Mouse (Mus musculus): Measurements from ENCODE around the gene Ankrd33. TPM values are rescaled to one million over a fixed set of nuclear protein-coding genes. Genes with fewer than 3 reads are reported as not detected.

Gene Ankrd33
- total and polyA plus RNA-seq, 2 experiments from 2014 or later, result not detected

- WGBS, result 7% methylated on average over 46 of the region's 46 CpGs
- H3K4me2 ChIP-seq (ENCODE audit: low read depth, low read length), result peak within 1 kb of the TSS; percentile 57
Measured at GRCm38 (mm10) chr15:101128181-101129089, 12.9 kb downstream of the Ankrd33 start, which contains the start of gene Acvrl1. TSS of gene Acvrl1 (plus strand) at chr15:101128522.

GRCm38 (mm10) chr15:101129412-101129811 lies 13.9 kb downstream of the Ankrd33 start:
- H3K4me3 ChIP-seq (ENCODE audit: low read length), result 0 out of 2 replicates have a peak overlapping the region, but pooled peaks have one; percentile 28
- H3K4me1 ChIP-seq (ENCODE audit: insufficient read depth, low read length), result peaks cover 4% of the 10 kb centered on the region
- ATAC-seq (no peak), DNase-seq (ENCODE audit: low spot score) (no peak)
- 30% methylated on average over 5 of the region's 5 CpGs for WGBS
- no peak for TF ChIP-seq CTCF (IDR thresholded peaks at IDR 0.05; ENCODE audit: low read depth)
- H3K4me2 ChIP-seq (ENCODE audit: low read depth, low read length), result peak overlapping the region; percentile 57
- no peaks in the 10 kb centered on the region for H3K36me3 ChIP-seq (ENCODE audit: insufficient read depth, low read length)
- peaks cover 8% of the 10 kb centered on the region for H3K27me3 ChIP-seq (ENCODE audit: insufficient read depth, low read length)
- no peaks in the 10 kb centered on the region for H3K9me3 ChIP-seq (ENCODE audit: low read length)
- H3K9ac ChIP-seq (replicated peaks; ENCODE audit: low read length), result no peak overlapping the region
- H3K27ac ChIP-seq, result no peak overlapping the region

More at GRCm38 (mm10) chr15:101128181-101129089, 12.9 kb downstream of the Ankrd33 start, which contains the start of gene Acvrl1:
- DNase-seq (ENCODE audit: low spot score) (no peak), ATAC-seq (no peak)
- Histone ChIP-seq H3K4me3 (ENCODE audit: low read length) (peak within 1 kb of the TSS; percentile 28), H3K4me1 (ENCODE audit: insufficient read depth, low read length) (peaks cover 4% of the 10 kb centered on the region), H3K9me3 (ENCODE audit: low read length) (no peaks in the 10 kb centered on the region), H3K36me3 (ENCODE audit: insufficient read depth, low read length) (no peaks in the 10 kb centered on the region), H3K27me3 (ENCODE audit: insufficient read depth, low read length) (peaks cover 8% of the 10 kb centered on the region), H3K27ac (no peak within 1 kb of the TSS), H3K9ac (replicated peaks; ENCODE audit: low read length) (no peak within 1 kb of the TSS)
- TF ChIP-seq CTCF (IDR thresholded peaks at IDR 0.05; ENCODE audit: low read depth), result no peak

- Histone ChIP-seq H3K27ac (no peak overlapping the region), H3K27me3 (ENCODE audit: insufficient read depth, low read length) (peaks cover 8% of the 10 kb centered on the region), H3K9ac (replicated peaks; ENCODE audit: low read length) (no peak overlapping the region), H3K9me3 (ENCODE audit: low read length) (no peaks in the 10 kb centered on the region), H3K4me1 (ENCODE audit: insufficient read depth, low read length) (peaks cover 4% of the 10 kb centered on the region), H3K4me3 (ENCODE audit: low read length) (no peak overlapping the region), H3K4me2 (ENCODE audit: low read depth, low read length) (peak overlapping the region; percentile 2; the same call in 1 of the 2 replicates), H3K36me3 (ENCODE audit: insufficient read depth, low read length) (no peaks in the 10 kb centered on the region)
- DNase-seq (ENCODE audit: low spot score) (no peak), ATAC-seq (no peak)
- no peak for TF ChIP-seq CTCF (IDR thresholded peaks at IDR 0.05; ENCODE audit: low read depth)
- 38% methylated on average over 11 of the region's 11 CpGs for WGBS
Measured at GRCm38 (mm10) chr15:101131498-101131897, 15.9 kb downstream of the Ankrd33 start.

DNA sequence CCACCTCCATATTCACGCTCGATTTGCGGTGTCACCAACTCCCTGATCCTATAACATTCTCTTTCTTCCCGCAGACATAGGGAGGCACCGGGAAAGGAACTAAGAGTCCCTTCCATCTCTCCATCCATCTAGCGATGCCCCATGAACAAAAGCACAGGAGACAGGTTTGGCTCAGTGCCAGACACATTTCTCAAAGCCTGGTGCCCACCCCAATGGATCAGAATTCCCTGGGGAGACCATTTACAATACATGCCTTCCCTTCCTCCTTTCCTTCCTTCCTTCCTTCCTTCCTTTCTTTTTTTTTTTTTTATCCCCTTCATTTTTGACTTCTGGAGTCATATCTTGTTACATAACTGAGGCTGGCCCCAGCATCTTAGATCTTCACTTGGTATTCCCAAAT lies 16.5 kb downstream of the Ankrd33 start:
- WGBS, result 31% methylated on average over 6 of the region's 6 CpGs
- Histone ChIP-seq H3K4me3 (ENCODE audit: low read length) (no peak overlapping the region), H3K4me2 (ENCODE audit: low read depth, low read length) (peak overlapping the region; percentile 2; the same call in 1 of the 2 replicates), H3K27me3 (ENCODE audit: insufficient read depth, low read length) (peaks cover 8% of the 10 kb centered on the region), H3K36me3 (ENCODE audit: insufficient read depth, low read length) (no peaks in the 10 kb centered on the region), H3K9me3 (ENCODE audit: low read length) (no peaks in the 10 kb centered on the region), H3K27ac (no peak overlapping the region), H3K9ac (replicated peaks; ENCODE audit: low read length) (no peak overlapping the region), H3K4me1 (ENCODE audit: insufficient read depth, low read length) (peaks cover 4% of the 10 kb centered on the region)
- no peak for DNase-seq (ENCODE audit: low spot score)
- ATAC-seq, result no peak
- TF ChIP-seq CTCF (IDR thresholded peaks at IDR 0.05; ENCODE audit: low read depth), result no peak

GRCm38 (mm10) chr15:101132761-101133160 lies 17.2 kb downstream of the Ankrd33 start:
- Histone ChIP-seq H3K4me1 (ENCODE audit: insufficient read depth, low read length) (peaks cover 4% of the 10 kb centered on the region), H3K4me3 (ENCODE audit: low read length) (no peak overlapping the region), H3K4me2 (ENCODE audit: low read depth, low read length) (no peak overlapping the region), H3K36me3 (ENCODE audit: insufficient read depth, low read length) (no peaks in the 10 kb centered on the region), H3K9me3 (ENCODE audit: low read length) (no peaks in the 10 kb centered on the region), H3K27me3 (ENCODE audit: insufficient read depth, low read length) (peaks cover 8% of the 10 kb centered on the region), H3K9ac (replicated peaks; ENCODE audit: low read length) (no peak overlapping the region), H3K27ac (peak overlapping the region; percentile 45; the same call in 1 of the 2 replicates)
- 80% methylated on average over 6 of the region's 6 CpGs for WGBS
- DNase-seq (ENCODE audit: low spot score), result no peak
- TF ChIP-seq CTCF (IDR thresholded peaks at IDR 0.05; ENCODE audit: low read depth), result no peak
- ATAC-seq, result no peak

DNA sequence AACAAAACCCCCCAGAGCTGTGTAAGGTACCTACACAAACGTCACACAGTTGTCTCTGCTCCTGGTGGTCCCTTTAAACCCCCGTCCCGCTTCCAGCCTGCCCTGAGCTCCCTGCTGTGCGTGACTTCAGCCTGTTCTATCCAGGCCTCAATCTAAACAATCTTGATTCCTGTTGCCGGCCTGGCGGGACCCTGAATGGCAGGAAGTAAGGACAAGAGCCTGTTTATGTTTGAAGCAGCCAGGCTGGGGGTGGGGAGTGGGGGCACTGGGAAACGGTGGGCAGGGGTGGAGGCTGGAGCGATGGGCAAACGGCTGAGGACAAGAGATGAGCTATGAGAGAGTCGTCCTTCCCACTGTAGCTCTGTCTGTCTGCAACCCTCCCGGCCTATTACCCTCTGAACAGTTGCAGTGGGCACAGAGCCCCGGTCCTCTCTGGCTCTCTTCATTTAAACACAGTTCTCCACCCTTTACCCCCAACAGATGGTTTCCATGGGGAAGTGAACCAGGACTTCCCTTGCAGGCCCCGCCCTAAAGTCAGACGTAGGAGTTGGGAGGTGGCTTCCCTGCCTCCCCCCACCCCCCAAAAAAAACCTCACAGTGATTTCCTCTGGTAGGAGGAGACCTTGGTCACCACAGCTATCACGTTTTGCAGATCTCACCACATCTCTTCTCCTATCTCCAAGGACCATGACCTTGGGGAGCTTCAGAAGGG lies 18.6 kb downstream of the Ankrd33 start:
- H3K9me3 ChIP-seq (ENCODE audit: low read length), result no peaks in the 10 kb centered on the region
- H3K4me1 ChIP-seq (ENCODE audit: insufficient read depth, low read length), result no peaks in the 10 kb centered on the region
- no peak overlapping the region for H3K9ac ChIP-seq (replicated peaks; ENCODE audit: low read length)
- DNase-seq (ENCODE audit: low spot score) (no peak), ATAC-seq (peak; percentile 38; the same call in 1 of the 2 replicates)
- 19% methylated on average over 15 of the region's 15 CpGs for WGBS
- 0 out of 2 replicates have a peak overlapping the region, but pooled peaks have one; percentile 45 for H3K27ac ChIP-seq
- H3K4me3 ChIP-seq (ENCODE audit: low read length), result no peak overlapping the region
- no peaks in the 10 kb centered on the region for H3K36me3 ChIP-seq (ENCODE audit: insufficient read depth, low read length)
- TF ChIP-seq CTCF (IDR thresholded peaks at IDR 0.05; ENCODE audit: low read depth), result no peak
- peaks cover 8% of the 10 kb centered on the region for H3K27me3 ChIP-seq (ENCODE audit: insufficient read depth, low read length)
- H3K4me2 ChIP-seq (ENCODE audit: low read depth, low read length), result peak overlapping the region; percentile 24; the same call in 1 of the 2 replicates

Data from hindbrain, postnatal 0 days (tissue).